Mouse (Mus musculus) embryonic facial prominence, embryonic 14.5 days (tissue): ENCODE measurements around the gene Tmem82. TPM values are rescaled to one million over a fixed set of nuclear protein-coding genes. Genes with fewer than 3 reads are reported as not detected.

Source experiments
- polyA plus RNA-seq: library from polyadenylated mRNA; unstranded; fragments of >200 nt; fragmentation: Nextera tagmentation; extraction: Ambion mirVana; gene quantifications from 2 replicates; pipeline ENCODE4 v1.2.1, GENCODE M21; 2014

Gene Tmem82
- polyA plus RNA-seq, 1 experiment from 2014 or later, result 0.17 TPM

Other genes with a start within 250 kb of the Tmem82 start
- 1.2 and 1.3 TPM in 2 replicates for gene Clcnka, start 219.9 kb downstream of the Tmem82 start, polyA plus RNA-seq
- not detected in 2 replicates for gene Clcnkb, start 202.6 kb downstream of the Tmem82 start, polyA plus RNA-seq
- gene Hspb7, start 197.9 kb downstream of the Tmem82 start, polyA plus RNA-seq, result 3.4 and 8.8 TPM in 2 replicates
- not detected in 2 replicates for gene Srarp, start 182.5 kb downstream of the Tmem82 start, polyA plus RNA-seq
- 22.0 and 28.7 TPM in 2 replicates for gene Zbtb17, start 174.0 kb downstream of the Tmem82 start, polyA plus RNA-seq
- gene Spen, start 80.0 kb downstream of the Tmem82 start, polyA plus RNA-seq, result 9.4 and 12.5 TPM in 2 replicates
- 22.8 and 27.7 TPM in 2 replicates for gene Fblim1, start 12.5 kb downstream of the Tmem82 start, polyA plus RNA-seq
- 0.08 TPM in 1 of 2 replicates, not detected in the other for gene Slc25a34, start 5.2 kb upstream of the Tmem82 start, polyA plus RNA-seq
- gene Plekhm2, start 46.3 kb upstream of the Tmem82 start, polyA plus RNA-seq, result 3.7 and 4.5 TPM in 2 replicates
- 1.9 and 2.7 TPM in 2 replicates for gene Rsc1a1, start 67.0 kb upstream of the Tmem82 start, polyA plus RNA-seq
- gene Ddi2, start 104.8 kb upstream of the Tmem82 start, polyA plus RNA-seq, result 18.8 and 19.4 TPM in 2 replicates
- gene Agmat, start 128.0 kb upstream of the Tmem82 start, polyA plus RNA-seq, result 0.13 and 0.29 TPM in 2 replicates
- 3.1 and 4.0 TPM in 2 replicates for gene Dnajc16, start 172.3 kb upstream of the Tmem82 start, polyA plus RNA-seq
- 10.3 and 14.2 TPM in 2 replicates for gene Casp9, start 175.0 kb upstream of the Tmem82 start, polyA plus RNA-seq
- not detected in 2 replicates for gene Cela2a, start 207.5 kb upstream of the Tmem82 start, polyA plus RNA-seq
- not detected in 2 replicates for gene Ctrc, start 227.7 kb upstream of the Tmem82 start, polyA plus RNA-seq